Comparison of ENCODE assay signal across 8 mouse cellular contexts in genomic region chr12:87299037-87299656, GRCm38 (mm10). TPM values are rescaled to one million over a fixed set of nuclear protein-coding genes. Genes with fewer than 3 reads are reported as not detected.
DNase-seq lines count a peak whose midpoint lies in the region; ATAC-seq and TF ChIP-seq lines count a peak whose summit lies in the region.

No protein-coding gene starts in this region.

- H3K4me1 ChIP-seq in kidney, embryonic 15.5 days, result peaks cover 15% of the 10 kb centered on the region
- H3K4me1 ChIP-seq in bone marrow, adult 2 months (ENCODE audit: control insufficient read depth, insufficient read depth, low read length), result no peaks in the 10 kb centered on the region; the same call in none of the 2 replicates
- peaks cover 19% of the 10 kb centered on the region for H3K4me1 ChIP-seq in forebrain, embryonic 13.5 days
- H3K4me1 ChIP-seq in limb, embryonic 12.5 days (replicated peaks), result peaks cover 5% of the 10 kb centered on the region
- peaks cover 13% of the 10 kb centered on the region for H3K4me1 ChIP-seq in neural tube, embryonic 12.5 days

- intact Hi-C loops in left cerebral cortex, postnatal 4 days (cut with DNase I), result no loop called here

- H3K9me3 ChIP-seq in kidney, embryonic 15.5 days (replicated peaks), result no peaks in the 10 kb centered on the region
- H3K9me3 ChIP-seq in forebrain, embryonic 13.5 days (replicated peaks), result no peaks in the 10 kb centered on the region
- no peaks in the 10 kb centered on the region for H3K9me3 ChIP-seq in limb, embryonic 12.5 days
- no peaks in the 10 kb centered on the region for H3K9me3 ChIP-seq in neural tube, embryonic 12.5 days

- H3K36me3 ChIP-seq in kidney, embryonic 15.5 days, result no peaks in the 10 kb centered on the region
- H3K36me3 ChIP-seq in forebrain, embryonic 13.5 days (ENCODE audit: poor library complexity, severe bottlenecking), result no peaks in the 10 kb centered on the region
- H3K36me3 ChIP-seq in limb, embryonic 12.5 days, result no peaks in the 10 kb centered on the region
- no peaks in the 10 kb centered on the region for H3K36me3 ChIP-seq in neural tube, embryonic 12.5 days

- TF ChIP-seq POLR2A in bone marrow, adult 2 months (IDR thresholded peaks at IDR 0.05; ENCODE audit: borderline replicate concordance, control insufficient read depth, low read depth, low read length), result no peak

- H3K27ac ChIP-seq in kidney, embryonic 15.5 days, result no peak overlapping the region
- no peak overlapping the region; the same call in 1 of the 2 replicates for H3K27ac ChIP-seq in bone marrow, adult 2 months (ENCODE audit: control insufficient read depth, insufficient read depth, low read depth, low read length, poor library complexity)
- H3K27ac ChIP-seq in forebrain, embryonic 13.5 days, result no peak overlapping the region
- no peak overlapping the region for H3K27ac ChIP-seq in limb, embryonic 12.5 days
- no peak overlapping the region for H3K27ac ChIP-seq in neural tube, embryonic 12.5 days

- DNase-seq in kidney, postnatal 10 days, result no peak
- no peak for DNase-seq in left cerebral cortex, postnatal 4 days
- no peak for DNase-seq in thymus, postnatal 25 days

- ATAC-seq in kidney, embryonic 15.5 days (replicated peaks; ENCODE audit: low FRiP score), result no peak; the same call in 1 of the 2 replicates
- peak; percentile 73 for ATAC-seq in forebrain, embryonic 13.5 days
- ATAC-seq in limb, embryonic 12.5 days (ENCODE audit: insufficient number of reproducible peaks, insufficient read depth, low FRiP score, low TSS enrichment, low read depth), result no peak
- ATAC-seq in neural tube, embryonic 12.5 days (ENCODE audit: low FRiP score, low read depth), result 0 out of 2 replicates have a peak, but pooled peaks have one; percentile 15

- 9% methylated on average over 29 of the region's 29 CpGs for WGBS in kidney, embryonic 15.5 days
- 14% methylated on average over 29 of the region's 29 CpGs for WGBS in bone marrow, adult 2 months
- WGBS in forebrain, embryonic 13.5 days, result 9% methylated on average over 29 of the region's 29 CpGs
- 9% methylated on average over 29 of the region's 29 CpGs for WGBS in limb, embryonic 12.5 days
- 8% methylated on average over 29 of the region's 29 CpGs for WGBS in neural tube, embryonic 12.5 days

- peak overlapping the region; percentile 73 for H3K4me3 ChIP-seq in kidney, embryonic 15.5 days (replicated peaks)
- H3K4me3 ChIP-seq in bone marrow, adult 2 months (replicated peaks; ENCODE audit: control insufficient read depth, low read depth, low read length), result peak overlapping the region; percentile 34
- H3K4me3 ChIP-seq in forebrain, embryonic 13.5 days, result peak overlapping the region; percentile 74
- peak overlapping the region; percentile 71 for H3K4me3 ChIP-seq in limb, embryonic 12.5 days (replicated peaks)
- H3K4me3 ChIP-seq in neural tube, embryonic 12.5 days, result peak overlapping the region; percentile 64

- TF ChIP-seq CTCF in bone marrow, adult 2 months (IDR thresholded peaks at IDR 0.05; ENCODE audit: control insufficient read depth, insufficient read depth, low read length), result no peak

- peak overlapping the region; percentile 67 for H3K9ac ChIP-seq in kidney, embryonic 15.5 days
- H3K9ac ChIP-seq in forebrain, embryonic 13.5 days, result peak overlapping the region; percentile 78
- H3K9ac ChIP-seq in limb, embryonic 12.5 days (replicated peaks), result peak overlapping the region; percentile 77
- peak overlapping the region; percentile 67 for H3K9ac ChIP-seq in neural tube, embryonic 12.5 days

- peaks cover 37% of the 10 kb centered on the region for H3K27me3 ChIP-seq in kidney, embryonic 15.5 days
- peaks cover 39% of the 10 kb centered on the region for H3K27me3 ChIP-seq in forebrain, embryonic 13.5 days
- H3K27me3 ChIP-seq in limb, embryonic 12.5 days, result peaks cover 38% of the 10 kb centered on the region
- H3K27me3 ChIP-seq in neural tube, embryonic 12.5 days (replicated peaks), result peaks cover 21% of the 10 kb centered on the region

- peak overlapping the region; percentile 97 for H3K4me2 ChIP-seq in kidney, embryonic 15.5 days
- peak overlapping the region; percentile 98 for H3K4me2 ChIP-seq in forebrain, embryonic 13.5 days
- H3K4me2 ChIP-seq in limb, embryonic 12.5 days, result peak overlapping the region; percentile 93
- peak overlapping the region; percentile 98 for H3K4me2 ChIP-seq in neural tube, embryonic 12.5 days (replicated peaks)

RNA-seq across cellular contexts. Expression of gene Ism2, which starts 0.4 kb away (rescaled TPM):
- 0.98 and 1.1 TPM in 2 replicates for polyA plus RNA-seq in kidney, embryonic 15.5 days (2015; fragmentation: Nextera tagmentation; extraction: Ambion mirVana)
- not detected in 2 replicates for polyA plus RNA-seq in bone marrow, adult 2 months (2011; ENCODE audit: insufficient read depth, insufficient read length, low replicate concordance, missing spikeins)
- polyA plus RNA-seq in forebrain, embryonic 13.5 days (2015; fragmentation: Nextera tagmentation; extraction: Ambion mirVana), result 1.5 and 2.6 TPM in 2 replicates
- polyA plus RNA-seq in limb, embryonic 12.5 days (2016; fragmentation: Nextera tagmentation; extraction: Ambion mirVana), result 1.7 and 1.9 TPM in 2 replicates
- 0.32 and 0.54 TPM in 2 replicates for polyA plus RNA-seq in neural tube, embryonic 12.5 days (2016; fragmentation: Nextera tagmentation; extraction: Ambion mirVana)
- total RNA-seq in left cerebral cortex, postnatal 4 days (2021), result 1 to 10 TPM in 1 of 2 experiments, under 1 TPM in 1; 0.68 to 1.4 TPM

RNA-seq across cellular contexts. Expression of gene Ahsa1, which starts 32.9 kb away (rescaled TPM):
- polyA plus RNA-seq in kidney, embryonic 15.5 days (2015; fragmentation: Nextera tagmentation; extraction: Ambion mirVana), result 235 and 248 TPM in 2 replicates
- polyA plus RNA-seq in bone marrow, adult 2 months (2011; ENCODE audit: insufficient read depth, insufficient read length, low replicate concordance, missing spikeins), result 49.0 and 74.4 TPM in 2 replicates
- 216 and 228 TPM in 2 replicates for polyA plus RNA-seq in forebrain, embryonic 13.5 days (2015; fragmentation: Nextera tagmentation; extraction: Ambion mirVana)
- polyA plus RNA-seq in limb, embryonic 12.5 days (2016; fragmentation: Nextera tagmentation; extraction: Ambion mirVana), result 224 and 227 TPM in 2 replicates
- 196 and 197 TPM in 2 replicates for polyA plus RNA-seq in neural tube, embryonic 12.5 days (2016; fragmentation: Nextera tagmentation; extraction: Ambion mirVana)
- 100 to 1,000 TPM; 151 to 156 TPM for total RNA-seq in left cerebral cortex, postnatal 4 days (2021)

RNA-seq across cellular contexts. Expression of gene Vipas39, which starts 33.1 kb away (rescaled TPM):
- polyA plus RNA-seq in kidney, embryonic 15.5 days (2015; fragmentation: Nextera tagmentation; extraction: Ambion mirVana), result 44.4 and 46.6 TPM in 2 replicates
- 10.8 and 23.7 TPM in 2 replicates for polyA plus RNA-seq in bone marrow, adult 2 months (2011; ENCODE audit: insufficient read depth, insufficient read length, low replicate concordance, missing spikeins)
- polyA plus RNA-seq in forebrain, embryonic 13.5 days (2015; fragmentation: Nextera tagmentation; extraction: Ambion mirVana), result 68.8 and 73.3 TPM in 2 replicates
- 53.9 and 55.1 TPM in 2 replicates for polyA plus RNA-seq in limb, embryonic 12.5 days (2016; fragmentation: Nextera tagmentation; extraction: Ambion mirVana)
- 62.0 and 62.8 TPM in 2 replicates for polyA plus RNA-seq in neural tube, embryonic 12.5 days (2016; fragmentation: Nextera tagmentation; extraction: Ambion mirVana)
- total RNA-seq in left cerebral cortex, postnatal 4 days (2021), result 10 to 100 TPM; 60.5 to 62.8 TPM

Comparison
In these comparisons a context has a peak if more than half of its experiments do, and no peak if none do; other contexts are left out.
1. ATAC-seq: peak in forebrain, embryonic 13.5 days (single experiment) and neural tube, embryonic 12.5 days (single experiment); none in kidney, embryonic 15.5 days (single experiment) and limb, embryonic 12.5 days (single experiment).
2. Peak in every context shown above with its lines, with median percentiles within 50 percentile points of each other: H3K4me2 ChIP-seq, H3K4me3 ChIP-seq and H3K9ac ChIP-seq.